Mouse (Mus musculus): Measurements from ENCODE around the gene Sprtn. TPM values are rescaled to one million over a fixed set of nuclear protein-coding genes. Genes with fewer than 3 reads are reported as not detected.

The Sprtn gene
- total and polyA plus RNA-seq, 3 experiments = 16.0 to 26.5 (median 23.0) TPM

- H3K4me1 ChIP-seq (ENCODE audit: control insufficient read depth in 1 of 2, insufficient read depth in 2 of 2) = peaks cover 8 to 26% of the 10 kb centered on the region in 2 experiments
- H3K4me2 ChIP-seq (ENCODE audit: insufficient read depth, low read depth, poor library complexity, severe bottlenecking) = no peak overlapping the region
- H3K27me3 ChIP-seq (replicated peaks) = no peaks in the 10 kb centered on the region
- peaks cover 18% of the 10 kb centered on the region for H3K79me2 ChIP-seq (replicated peaks; ENCODE audit: control insufficient read depth, extremely low read depth, insufficient read depth, poor library complexity, severe bottlenecking)
- no peak overlapping the region for H3K9ac ChIP-seq (ENCODE audit: insufficient read depth, low read depth)
- DNase-seq (ENCODE audit: extremely low read depth) = no peak
- dilution Hi-C loops (cut with MboI; ENCODE audit: extremely low pct_ligation_motif_present, extremely low pct_unique_long_range_greater_than_20kb, low sequenced_read_pairs) = no loop called here
- in situ Hi-C loops (cut with MboI; ENCODE audit: low pct_ligation_motif_present, low pct_unique_long_range_greater_than_20kb, low sequenced_read_pairs) = no loop called here
- H3K4me3 ChIP-seq (replicated peaks in 1 of 3; ENCODE audit: low read depth in 2 of 3, low read length in 2 of 3, poor library complexity in 1 of 3) = no peak overlapping the region
- TF ChIP-seq MAFK (IDR thresholded peaks at IDR 0.05; ENCODE audit: insufficient replicate concordance, low read length) (no peak), MXI1 (IDR thresholded peaks at IDR 0.05; ENCODE audit: low read depth, low read length) (no peak), BHLHE40 (IDR thresholded peaks at IDR 0.05; ENCODE audit: low read depth, low read length) (no peak), POLR2A (IDR thresholded peaks at IDR 0.05; ENCODE audit: low read depth, low read length) (no peak; the same call in 1 of the 2 replicates), ZC3H11A (IDR thresholded peaks at IDR 0.05; ENCODE audit: low read depth, low read length) (no peak), TBP (conservative IDR thresholded peaks at IDR 0.05; ENCODE audit: low read depth, low read length) (no peak), RCOR1 (conservative IDR thresholded peaks at IDR 0.05; ENCODE audit: low read depth, low read length) (no peak), TCF12 (IDR thresholded peaks at IDR 0.05; ENCODE audit: low read depth, low read length) (no peak), MYC (IDR thresholded peaks at IDR 0.05; ENCODE audit: low read depth, low read length) (no peak), ELF1 (IDR thresholded peaks at IDR 0.05; ENCODE audit: low read depth, low read length) (no peak), RAD21 (IDR thresholded peaks at IDR 0.05; ENCODE audit: low read depth, low read length) (no peak), GABPA (IDR thresholded peaks at IDR 0.05; ENCODE audit: insufficient replicate concordance, low read depth, low read length) (no peak), UBTF (IDR thresholded peaks at IDR 0.05; ENCODE audit: low read depth, low read length) (no peak), HCFC1 (IDR thresholded peaks at IDR 0.05; ENCODE audit: low read depth, low read length) (no peak), USF2 (conservative IDR thresholded peaks at IDR 0.05; ENCODE audit: low read depth, low read length) (no peak), USF1 (IDR thresholded peaks at IDR 0.05; ENCODE audit: low read depth, low read length) (no peak), MAX (IDR thresholded peaks at IDR 0.05; ENCODE audit: low read length) (no peak)
- H3K27ac ChIP-seq (ENCODE audit: insufficient read depth, low read depth) = no peak overlapping the region
- H3K9me3 ChIP-seq (replicated peaks; ENCODE audit: low read length) = no peaks in the 10 kb centered on the region
- H3K36me3 ChIP-seq (replicated peaks in 1 of 2; ENCODE audit: control insufficient read depth in 1 of 2, insufficient read depth in 1 of 2, low read length in 1 of 2) = peaks cover 63 to 86% of the 10 kb centered on the region in 2 experiments
These were observed 5.5 kb downstream of the Sprtn start for GRCm38 (mm10) chr8:124903198-124903597.

- no peaks in the 10 kb centered on the region for H3K27me3 ChIP-seq (replicated peaks)
- H3K9ac ChIP-seq (ENCODE audit: insufficient read depth, low read depth) = no peak overlapping the region
- DNase-seq (ENCODE audit: extremely low read depth) = no peak
- TF ChIP-seq MAFK (IDR thresholded peaks at IDR 0.05; ENCODE audit: insufficient replicate concordance, low read length) (no peak), IRF4 (IDR thresholded peaks at IDR 0.05; ENCODE audit: low read depth, low read length) (no peak), KAT2A (IDR thresholded peaks at IDR 0.05; ENCODE audit: insufficient replicate concordance, low read length) (no peak)
- in situ Hi-C loops (cut with MboI; ENCODE audit: low pct_ligation_motif_present, low pct_unique_long_range_greater_than_20kb, low sequenced_read_pairs) (no loop called here), dilution Hi-C loops (cut with MboI; ENCODE audit: extremely low pct_ligation_motif_present, extremely low pct_unique_long_range_greater_than_20kb, low sequenced_read_pairs) (no loop called here)
- no peak overlapping the region for H3K27ac ChIP-seq (ENCODE audit: insufficient read depth, low read depth)
- no peak overlapping the region for H3K4me3 ChIP-seq (replicated peaks in 1 of 3; ENCODE audit: low read depth in 2 of 3, low read length in 2 of 3, poor library complexity in 1 of 3)
- peaks cover 5 to 17% of the 10 kb centered on the region in 2 experiments; a peak in 3 of 4 replicates for H3K4me1 ChIP-seq (ENCODE audit: control insufficient read depth in 1 of 2, insufficient read depth in 2 of 2)
- H3K9me3 ChIP-seq (replicated peaks; ENCODE audit: low read length) = no peaks in the 10 kb centered on the region
- H3K36me3 ChIP-seq (replicated peaks in 1 of 2; ENCODE audit: control insufficient read depth in 1 of 2, insufficient read depth in 1 of 2, low read length in 1 of 2) = peaks cover 70 to 92% of the 10 kb centered on the region in 2 experiments
- no peak overlapping the region for H3K4me2 ChIP-seq (ENCODE audit: insufficient read depth, low read depth, poor library complexity, severe bottlenecking)
- peaks cover 5% of the 10 kb centered on the region; the same call in 1 of the 2 replicates for H3K79me2 ChIP-seq (replicated peaks; ENCODE audit: control insufficient read depth, extremely low read depth, insufficient read depth, poor library complexity, severe bottlenecking)
These were observed 7.8 kb downstream of the Sprtn start for GRCm38 (mm10) chr8:124905482-124905881.
